Mouse (Mus musculus) layer of hippocampus, adult 9-10 months (tissue): Measurements from ENCODE around the gene Eya2.

ENCODE experiments used
- DNase-seq: peaks from one replicate; pipeline ENCODE4 v3.0.0; 2022; ENCODE audit warnings: low spot score

The Eya2 gene

GRCm38 (mm10) chr2:165652281-165652680, 57.4 kb downstream of the Eya2 start:
- DNase-seq = no peak

- no peak for DNase-seq
These were observed 58.4 kb downstream of the Eya2 start for GRCm38 (mm10) chr2:165653001-165653921.

GRCm38 (mm10) chr2:165654151-165654550, 59.3 kb downstream of the Eya2 start:
- DNase-seq = no peak

- DNase-seq = no peak
These were observed 60.1 kb downstream of the Eya2 start for GRCm38 (mm10) chr2:165654696-165655491.

GRCm38 (mm10) chr2:165656541-165656940, 61.7 kb downstream of the Eya2 start:
- no peak for DNase-seq

- no peak for DNase-seq
These were observed 62.1 kb downstream of the Eya2 start for GRCm38 (mm10) chr2:165656956-165657355.

GRCm38 (mm10) chr2:165659552-165659951, 64.7 kb downstream of the Eya2 start:
- no peak for DNase-seq

- DNase-seq = no peak
These were observed 68.4 kb downstream of the Eya2 start for GRCm38 (mm10) chr2:165663266-165663665.

- DNase-seq = no peak
These were observed 69.8 kb downstream of the Eya2 start for GRCm38 (mm10) chr2:165664648-165665047.

GRCm38 (mm10) chr2:165665176-165665575, 70.3 kb downstream of the Eya2 start:
- DNase-seq = no peak

- DNase-seq = no peak
These were observed 72.3 kb downstream of the Eya2 start for GRCm38 (mm10) chr2:165667096-165667495.

- no peak for DNase-seq
These were observed 87.9 kb downstream of the Eya2 start for GRCm38 (mm10) chr2:165682719-165683118.

- no peak for DNase-seq
These were observed 92.7 kb downstream of the Eya2 start for GRCm38 (mm10) chr2:165687516-165687915.

GRCm38 (mm10) chr2:165688896-165689295, 94.1 kb downstream of the Eya2 start:
- no peak for DNase-seq

- no peak for DNase-seq
These were observed 96.2 kb downstream of the Eya2 start for GRCm38 (mm10) chr2:165691016-165691415.

GRCm38 (mm10) chr2:165692944-165693660, 98.3 kb downstream of the Eya2 start:
- DNase-seq = no peak

GRCm38 (mm10) chr2:165694767-165695166, 99.9 kb downstream of the Eya2 start:
- no peak for DNase-seq

- DNase-seq = no peak
These were observed 105.5 kb downstream of the Eya2 start for GRCm38 (mm10) chr2:165700252-165700908.

GRCm38 (mm10) chr2:165703033-165703805, 108.4 kb downstream of the Eya2 start:
- DNase-seq = no peak

- DNase-seq = no peak
These were observed 113.4 kb downstream of the Eya2 start for GRCm38 (mm10) chr2:165708266-165708665.

GRCm38 (mm10) chr2:165716688-165717087, 121.9 kb downstream of the Eya2 start:
- DNase-seq = no peak
